Comparison of ENCODE assay signal across 8 mouse cellular contexts in the genomic region with DNA sequence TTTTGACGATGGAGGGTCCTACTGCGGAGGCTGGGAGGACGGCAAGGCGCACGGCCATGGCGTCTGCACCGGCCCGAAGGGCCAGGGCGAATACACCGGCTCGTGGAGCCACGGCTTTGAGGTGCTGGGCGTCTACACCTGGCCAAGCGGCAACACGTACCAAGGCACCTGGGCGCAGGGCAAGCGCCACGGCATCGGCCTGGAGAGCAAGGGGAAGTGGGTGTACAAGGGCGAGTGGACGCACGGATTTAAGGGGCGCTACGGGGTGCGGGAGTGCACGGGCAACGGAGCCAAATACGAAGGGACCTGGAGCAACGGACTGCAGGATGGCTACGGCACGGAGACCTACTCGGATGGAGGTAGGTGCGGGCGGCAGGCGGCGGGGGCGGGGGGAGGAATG. TPM values are rescaled to one million over a fixed set of nuclear protein-coding genes. Genes with fewer than 3 reads are reported as not detected.
DNase-seq lines count a peak whose midpoint lies in the region; ATAC-seq and TF ChIP-seq lines count a peak whose summit lies in the region.

No protein-coding gene starts in this region.

- H3K9ac ChIP-seq in heart, postnatal 0 days (replicated peaks; ENCODE audit: low read depth, low read length): no peak overlapping the region
- H3K9ac ChIP-seq in forebrain, embryonic 15.5 days (replicated peaks): peak overlapping the region; percentile 73
- H3K9ac ChIP-seq in midbrain, embryonic 12.5 days (replicated peaks): peak overlapping the region; percentile 71

- no peaks in the 10 kb centered on the region for H3K4me1 ChIP-seq in heart, postnatal 0 days (ENCODE audit: control insufficient read depth, insufficient read depth)
- H3K4me1 ChIP-seq in forebrain, embryonic 15.5 days: peaks cover 31% of the 10 kb centered on the region
- peaks cover 18% of the 10 kb centered on the region for H3K4me1 ChIP-seq in midbrain, embryonic 12.5 days

- no peak for TF ChIP-seq EP300 in heart, postnatal 0 days (IDR thresholded peaks at IDR 0.05; ENCODE audit: low read depth)

- no peak for TF ChIP-seq POLR2A in brain, embryonic 14.5 days (IDR thresholded peaks at IDR 0.05; ENCODE audit: borderline replicate concordance, extremely low read depth, insufficient read depth, insufficient read length, poor library complexity, severe bottlenecking)

- no peak for TF ChIP-seq CTCF in heart, postnatal 0 days (IDR thresholded peaks at IDR 0.05; ENCODE audit: low read depth)
- TF ChIP-seq CTCF in brain, embryonic 14.5 days (IDR thresholded peaks at IDR 0.05; ENCODE audit: borderline replicate concordance, extremely low read depth, insufficient read depth, insufficient read length): no peak
- no peak for TF ChIP-seq CTCF in gastrocnemius, adult 2 months (IDR thresholded peaks at IDR 0.05)

- no peak for DNase-seq in heart, postnatal 0 days (ENCODE audit: low spot score)
- DNase-seq in heart, adult 11 months: no peak
- DNase-seq in brain, embryonic 14.5 days (ENCODE audit: low read depth): peak; percentile 18
- no peak for DNase-seq in adrenal gland, postnatal 14 days
- no peak for DNase-seq in urinary bladder, postnatal 36 days (ENCODE audit: low spot score in 2 of 2)
- DNase-seq in gastrocnemius, adult 2 months: no peak

- H3K4me2 ChIP-seq in heart, postnatal 0 days (ENCODE audit: low read depth, low read length): peak overlapping the region; percentile 80
- H3K4me2 ChIP-seq in forebrain, embryonic 15.5 days (replicated peaks): peak overlapping the region; percentile 75
- H3K4me2 ChIP-seq in midbrain, embryonic 12.5 days (replicated peaks): peak overlapping the region; percentile 78

- no peak overlapping the region for H3K27ac ChIP-seq in heart, postnatal 0 days (ENCODE audit: low read depth)
- H3K27ac ChIP-seq in forebrain, embryonic 15.5 days (replicated peaks): peak overlapping the region; percentile 51
- H3K27ac ChIP-seq in midbrain, embryonic 12.5 days (replicated peaks): peak overlapping the region; percentile 54
- no peak overlapping the region for H3K27ac ChIP-seq in gastrocnemius, adult 2 months

- peaks cover 67% of the 10 kb centered on the region for H3K27me3 ChIP-seq in heart, postnatal 0 days (ENCODE audit: control insufficient read depth, insufficient read depth, low read length)
- peaks cover 24% of the 10 kb centered on the region for H3K27me3 ChIP-seq in forebrain, embryonic 15.5 days
- H3K27me3 ChIP-seq in midbrain, embryonic 12.5 days: peaks cover 69% of the 10 kb centered on the region

- H3K9me3 ChIP-seq in heart, postnatal 0 days (replicated peaks; ENCODE audit: control insufficient read depth, low read length): 0 out of 2 replicates have a peak, but pooled peaks cover 3% of the 10 kb centered on the region
- H3K9me3 ChIP-seq in forebrain, embryonic 15.5 days: no peaks in the 10 kb centered on the region
- H3K9me3 ChIP-seq in midbrain, embryonic 12.5 days: no peaks in the 10 kb centered on the region

- peak overlapping the region; percentile 47 for H3K4me3 ChIP-seq in heart, postnatal 0 days (ENCODE audit: low read depth, low read length)
- peak overlapping the region; percentile 80 for H3K4me3 ChIP-seq in forebrain, embryonic 15.5 days
- peak overlapping the region; percentile 62 for H3K4me3 ChIP-seq in midbrain, embryonic 12.5 days
- H3K4me3 ChIP-seq in gastrocnemius, adult 2 months: no peak overlapping the region

- no peak for ATAC-seq in heart, postnatal 0 days (ENCODE audit: insufficient read depth, low read depth)
- ATAC-seq in forebrain, embryonic 15.5 days (replicated peaks): peak; percentile 23; the same call in 1 of the 2 replicates
- no peak for ATAC-seq in midbrain, embryonic 12.5 days (ENCODE audit: low FRiP score, low read depth)

- WGBS in heart, postnatal 0 days: 2% methylated on average over 32 of the region's 37 CpGs
- under 1% methylated on average over 37 of the region's 37 CpGs for WGBS in forebrain, embryonic 15.5 days
- WGBS in midbrain, embryonic 12.5 days: under 1% methylated on average over 37 of the region's 37 CpGs

- no peaks in the 10 kb centered on the region for H3K36me3 ChIP-seq in heart, postnatal 0 days (replicated peaks; ENCODE audit: control insufficient read depth, insufficient read depth, low read length)
- H3K36me3 ChIP-seq in forebrain, embryonic 15.5 days: no peaks in the 10 kb centered on the region
- H3K36me3 ChIP-seq in midbrain, embryonic 12.5 days: no peaks in the 10 kb centered on the region

- intact Hi-C loops in gastrocnemius, adult 2 months (cut with DNase I): no loop called here

RNA-seq across cellular contexts. Expression of gene Jph3, which starts 1.2 kb away (rescaled TPM):
- not detected in 2 replicates for total RNA-seq in heart, postnatal 0 days (2014; rRNA removed; ENCODE audit: low replicate concordance)
- polyA plus RNA-seq in heart, postnatal 0 days (2015; fragmentation: Nextera tagmentation; extraction: Ambion mirVana): 0.03 and 0.07 TPM in 2 replicates
- 28.7 and 57.2 TPM in 2 replicates for polyA plus RNA-seq in brain, embryonic 14.5 days (2012; rRNA removed)
- 79.9 and 82.5 TPM in 2 replicates for polyA plus RNA-seq in forebrain, embryonic 15.5 days (2015; fragmentation: Nextera tagmentation; extraction: Ambion mirVana)
- polyA plus RNA-seq in midbrain, embryonic 12.5 days (2016; fragmentation: Nextera tagmentation; extraction: Ambion mirVana): 35.8 and 39.1 TPM in 2 replicates
- total RNA-seq in adrenal gland, postnatal 14 days (2021): 2.1 and 2.7 TPM in 2 replicates
- not detected for total RNA-seq in gastrocnemius, adult 2 months (2021)

Comparison
In these comparisons a context has a peak if more than half of its experiments do, and no peak if none do; other contexts are left out.
1. H3K27ac ChIP-seq: peak in forebrain, embryonic 15.5 days (single experiment) and midbrain, embryonic 12.5 days (single experiment); none in heart, postnatal 0 days (single experiment) and gastrocnemius, adult 2 months (single experiment).
2. RNA of gene Jph3, which starts 1.2 kb away (polyA plus RNA-seq): 79.9 to 82.5 TPM in forebrain, embryonic 15.5 days, 28.7 to 57.2 TPM in brain, embryonic 14.5 days and 35.8 to 39.1 TPM in midbrain, embryonic 12.5 days; 0.03 to 0.07 TPM in heart, postnatal 0 days; every median in the first group is over 10 times any median in the second.
3. Peak in every context shown above with its lines, with median percentiles within 50 percentile points of each other: H3K4me2 ChIP-seq.